Mouse (Mus musculus) liver, embryonic 14.5 days (tissue): Measurements from ENCODE around the gene Dagla.

ENCODE experiments used
- CTCF ChIP-seq: IDR thresholded peaks from 2 replicates; pipeline ENCODE4 v1.5.1; 2016; ENCODE audit warnings: antibody characterized with exemption, low read depth, control low read depth
- EP300 ChIP-seq: IDR thresholded peaks from 2 replicates; pipeline ENCODE4 v1.6.1; 2016; ENCODE audit warnings: antibody characterized with exemption, low read depth

DNA sequence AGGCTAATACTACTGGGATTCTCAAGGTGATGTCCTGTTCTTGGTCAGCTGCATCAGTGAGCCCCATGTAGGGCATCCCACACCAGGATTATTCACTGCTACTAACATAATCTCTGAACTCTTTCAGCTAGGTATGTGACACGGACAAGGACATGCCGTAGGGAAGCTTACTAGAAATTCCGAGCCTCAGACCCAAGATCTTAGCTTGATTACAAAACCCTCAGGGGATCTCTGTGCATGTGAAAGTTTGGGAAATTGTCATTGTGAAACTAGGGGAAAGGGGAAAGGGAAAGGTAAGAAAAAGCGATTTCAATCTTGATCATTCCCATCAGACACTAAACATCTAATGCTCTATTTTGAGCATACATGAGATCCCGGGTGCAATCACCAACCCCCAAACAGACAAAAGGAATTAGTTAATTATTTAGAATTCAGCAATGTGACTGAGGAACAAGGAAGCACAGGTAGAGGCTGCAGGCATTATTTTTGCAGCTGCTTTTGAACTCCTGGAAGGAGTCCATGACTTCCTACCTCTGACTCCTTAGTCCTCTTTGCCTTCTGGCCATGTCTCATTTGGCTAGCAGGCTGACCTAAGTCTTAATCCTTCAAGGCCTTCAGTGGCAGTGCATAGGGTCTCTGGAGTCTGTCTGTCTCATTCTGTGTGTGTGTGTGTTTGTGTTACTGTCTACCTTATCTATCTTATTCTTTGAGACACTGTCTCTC is 2.0 kb upstream of the Dagla start:
- TF ChIP-seq CTCF (no peak), EP300 (no peak)
